Mouse (Mus musculus) lung, adult 18-20 months (tissue): ENCODE measurements around the gene Sftpd.
A peak's percentile ranks its signal among the peaks of the same experiment; 100 is the strongest.

Source experiments
- DNase-seq, 2 experiments: peaks; one replicate each; pipeline ENCODE4 v3.0.0; 2022; ENCODE audit warnings: mixed read lengths in 2 of 2

Gene Sftpd

GRCm38 (mm10) chr14:41185059-41185821, at the start of gene Sftpd:
Gene Sftpd (minus strand): TSS chr14:41185149.
- peak; percentile 53 to 68 for DNase-seq

GRCm38 (mm10) chr14:41198037-41198730, 13.2 kb upstream of the Sftpd start:
- peak in 1 of 2 experiments; percentile 17 for DNase-seq

DNA sequence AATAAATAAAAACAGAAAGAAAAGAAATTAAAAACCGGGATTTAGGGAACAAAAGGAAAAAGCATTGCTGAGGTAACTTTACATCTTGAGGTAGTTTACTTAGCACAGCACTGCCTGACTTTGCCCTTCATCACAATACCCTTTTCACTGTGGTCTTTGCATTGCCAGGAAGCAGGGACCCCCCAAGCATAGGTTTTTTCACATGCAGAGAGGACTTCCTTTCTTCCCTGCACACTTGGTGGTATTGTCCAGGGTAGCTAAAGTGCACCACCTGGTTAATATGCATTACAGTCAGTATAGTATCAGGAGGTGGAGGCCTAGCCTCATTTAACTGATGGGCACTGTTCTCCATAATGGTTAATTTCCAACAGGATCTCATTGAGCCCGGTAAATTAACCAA, 4.5 kb upstream of the Sftpd start:
- no peak for DNase-seq

GRCm38 (mm10) chr14:41174802-41175201, 10.1 kb downstream of the Sftpd start:
- no peak for DNase-seq

DNA sequence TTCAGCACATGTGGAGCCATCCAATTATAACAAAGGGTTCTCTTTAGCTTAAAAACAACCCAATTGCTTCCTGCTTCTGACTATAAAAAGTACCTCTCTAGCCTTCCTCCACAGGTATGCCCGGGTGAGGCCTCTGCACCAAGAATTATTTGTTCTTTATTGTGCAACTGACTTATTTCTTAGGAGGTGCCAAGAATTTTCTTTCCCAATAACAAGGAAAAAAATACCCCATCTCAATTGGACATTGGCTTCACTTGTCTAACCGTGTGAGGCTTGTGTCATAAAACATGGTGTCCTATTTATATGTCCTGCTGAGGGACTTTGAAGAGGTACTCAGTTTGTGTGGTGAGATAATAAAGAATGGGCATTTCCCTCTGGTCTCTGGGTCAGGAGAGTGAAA, 14.4 kb downstream of the Sftpd start:
- peak; percentile 13 to 44 for DNase-seq

GRCm38 (mm10) chr14:41168567-41168966, 16.4 kb downstream of the Sftpd start:
- DNase-seq = peak; percentile 46 to 60

GRCm38 (mm10) chr14:41167278-41167677, 17.7 kb downstream of the Sftpd start:
- DNase-seq = peak in 1 of 2 experiments; percentile 46

- peak; percentile 66 to 77 for DNase-seq
These were observed 22.3 kb downstream of the Sftpd start for GRCm38 (mm10) chr14:41162663-41163062.

- DNase-seq = peak; percentile 61 to 69
These were observed 24.2 kb downstream of the Sftpd start for GRCm38 (mm10) chr14:41160743-41161142.

DNA sequence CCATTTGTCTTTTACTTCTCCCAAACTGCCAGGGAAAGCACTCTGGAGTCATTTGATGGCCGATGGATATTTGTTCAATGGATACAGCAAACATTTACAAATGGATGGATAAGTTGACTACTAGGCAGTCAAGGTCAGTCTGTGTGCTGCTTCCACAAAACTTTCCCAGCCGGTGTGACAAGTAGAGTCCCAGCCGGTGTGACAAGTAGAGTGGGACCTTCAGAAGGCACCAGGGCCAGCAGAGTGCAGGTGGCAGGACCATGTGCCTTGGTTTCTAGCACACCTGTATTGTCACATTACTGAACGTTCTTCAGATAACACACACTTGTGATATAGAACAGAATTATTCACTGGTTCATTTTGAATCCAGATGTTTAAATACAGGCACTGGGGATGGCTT, 24.9 kb downstream of the Sftpd start:
- peak in 1 of 2 experiments; percentile 26 for DNase-seq

GRCm38 (mm10) chr14:41151220-41151898, 33.6 kb downstream of the Sftpd start, which contains the start of gene Mbl1:
Gene Mbl1 (plus strand): TSS chr14:41151458.
- DNase-seq = no peak

- DNase-seq = peak; percentile 75 to 80
These were observed 37.6 kb downstream of the Sftpd start for GRCm38 (mm10) chr14:41147356-41147755.

- peak; percentile 66 to 80 for DNase-seq
These were observed 38.0 kb downstream of the Sftpd start for GRCm38 (mm10) chr14:41146922-41147321.

DNA sequence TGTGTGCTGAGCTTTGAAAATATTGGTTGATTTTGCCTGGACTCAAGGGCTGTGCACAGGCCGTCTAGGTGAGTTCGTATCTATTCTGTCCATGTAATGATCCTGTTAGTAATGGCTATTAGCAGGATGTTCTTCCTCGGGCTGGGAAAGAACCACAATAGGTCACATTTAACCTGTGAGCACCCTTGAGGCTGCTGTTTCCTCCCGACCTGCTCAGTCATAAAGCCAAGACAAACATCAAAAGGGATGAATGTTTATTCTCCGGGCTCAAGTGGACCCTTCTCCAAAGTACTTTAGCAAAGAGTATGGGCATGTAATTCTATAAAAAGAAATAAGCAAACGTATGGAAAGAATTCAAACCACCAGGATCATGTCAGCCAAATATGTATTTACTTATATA, 38.9 kb downstream of the Sftpd start:
- DNase-seq = peak; percentile 61 to 81

DNA sequence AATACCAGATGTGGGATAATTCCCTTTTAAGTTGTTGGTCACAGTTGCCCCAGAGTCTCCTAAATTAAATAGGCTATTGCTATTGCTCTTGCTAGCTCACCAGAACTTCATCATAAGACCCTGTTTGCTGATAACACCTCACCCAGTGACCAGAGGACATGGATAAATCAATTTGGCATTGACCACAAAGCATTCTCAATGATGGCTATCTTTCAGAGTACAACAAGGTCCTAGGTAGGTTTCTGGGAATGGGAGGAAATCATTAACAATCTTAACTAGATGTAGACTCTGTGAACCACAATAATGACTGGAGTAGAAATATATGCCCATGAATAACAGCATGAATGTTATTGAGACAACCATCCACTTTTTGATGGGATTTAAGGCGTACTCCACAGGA, 44.3 kb downstream of the Sftpd start:
- no peak for DNase-seq

GRCm38 (mm10) chr14:41137006-41137405, 47.9 kb downstream of the Sftpd start:
- peak; percentile 47 to 64 for DNase-seq

DNA sequence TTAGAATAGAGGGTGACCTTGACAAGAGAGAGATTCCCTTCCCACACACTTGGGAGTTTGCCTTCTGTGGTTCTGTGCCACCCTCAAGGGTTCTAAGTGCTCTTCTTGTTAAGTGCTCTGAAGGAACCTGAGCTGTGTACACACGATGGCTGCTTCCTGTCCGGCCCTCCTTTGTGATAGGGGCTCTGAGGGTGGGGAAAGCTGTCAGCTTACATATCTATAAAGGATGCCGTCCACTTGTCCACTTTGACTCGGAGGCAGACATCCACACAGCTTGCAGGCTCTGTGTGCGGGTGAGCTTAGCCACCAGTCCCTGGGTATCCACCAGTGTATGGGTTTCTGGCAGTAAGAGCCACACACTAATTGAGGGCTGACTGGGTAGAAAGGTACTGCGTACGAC, 53.4 kb downstream of the Sftpd start, which contains the start of gene Sftpa1:
TSS of gene Sftpa1 (plus strand) at position 243 of the 400 bp plus-strand sequence.
- DNase-seq = peak; percentile 65 to 77

- peak; percentile 37 to 43 for DNase-seq
These were observed 57.0 kb downstream of the Sftpd start for GRCm38 (mm10) chr14:41127997-41128396.

DNA sequence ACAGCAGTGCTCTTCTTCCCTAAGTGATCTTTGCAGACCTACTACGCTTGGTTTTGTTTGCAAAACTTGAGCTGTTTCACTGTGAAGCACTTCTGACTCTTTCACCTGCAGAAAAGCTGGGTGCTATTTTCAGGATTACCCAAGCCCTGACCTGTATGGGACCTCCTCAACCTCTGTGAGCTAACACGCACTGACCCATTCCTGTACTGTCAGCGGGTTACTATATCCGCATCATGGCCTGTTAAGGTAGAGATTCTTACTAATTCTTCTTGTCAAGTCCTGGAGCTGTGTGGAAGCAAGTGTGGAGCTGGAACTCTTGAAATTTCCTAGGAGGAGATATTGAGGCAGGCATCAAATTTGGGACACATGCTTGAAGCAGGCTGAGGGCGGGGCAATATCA, 60.3 kb downstream of the Sftpd start:
- DNase-seq = no peak
